Mouse (Mus musculus): ENCODE results near the gene Rpl37. TPM values are rescaled to one million over a fixed set of nuclear protein-coding genes. Genes with fewer than 3 reads are reported as not detected.

Rpl37 gene
- polyA plus RNA-seq, 1 experiment from 2014 or later = 725 TPM

DNA sequence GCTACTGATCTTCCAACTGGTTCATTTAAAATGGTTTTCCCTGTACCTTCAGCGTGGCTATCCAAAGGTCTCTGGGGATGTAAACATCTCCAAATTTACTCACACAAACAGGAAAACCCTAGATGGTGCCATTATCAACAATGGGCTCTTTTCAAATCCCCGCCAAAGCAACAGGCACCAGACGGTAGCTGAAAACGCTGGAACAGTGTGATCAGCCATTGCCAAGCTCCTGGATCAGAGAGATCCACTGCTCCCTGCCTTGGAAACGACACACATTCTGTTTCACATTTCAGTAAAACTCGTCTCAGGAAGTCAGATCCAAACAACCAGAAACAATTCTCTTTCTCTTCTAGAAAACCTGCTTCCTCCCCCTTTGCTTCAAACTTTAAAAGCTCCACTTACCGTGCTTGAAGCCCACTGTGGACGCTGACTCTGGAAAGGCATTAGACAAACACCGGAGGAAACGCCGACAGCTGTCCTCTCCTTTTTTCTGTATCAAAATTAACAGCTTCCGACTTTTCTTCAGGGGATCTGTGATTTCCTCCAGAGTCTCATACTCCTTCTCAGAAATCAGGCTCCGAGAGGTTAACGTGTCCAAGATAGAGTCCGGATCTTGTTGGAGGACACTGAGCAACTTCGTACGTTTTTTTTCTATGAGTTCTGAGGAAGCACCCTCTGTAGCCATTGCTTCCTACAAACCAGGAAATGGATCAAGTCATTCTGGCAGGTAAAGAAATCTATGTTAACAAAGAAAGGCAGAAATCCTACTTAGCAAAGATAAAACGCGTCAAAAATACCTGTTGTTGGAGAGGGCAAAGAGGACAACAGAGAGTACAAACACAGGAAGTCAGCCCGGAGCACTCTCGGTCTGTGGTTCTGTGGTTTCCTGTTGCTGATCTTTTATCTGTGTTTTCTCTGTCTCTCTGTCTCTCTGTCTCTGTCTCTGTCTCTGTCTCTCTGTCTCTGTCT is 8.5 kb upstream of the Rpl37 start, which contains the start of gene Card6:
Gene Card6, minus strand, starts transcription at position 854 of the 969 bp plus-strand sequence.
- peak within 1 kb of the TSS; percentile 53 for H3K9ac ChIP-seq (ENCODE audit: low read length)
- 29% methylated on average over 21 of the region's 21 CpGs for WGBS
- H3K27me3 ChIP-seq (ENCODE audit: control insufficient read depth, insufficient read depth, low read length) = no peaks in the 10 kb centered on the region
- H3K4me2 ChIP-seq (replicated peaks; ENCODE audit: low read depth) = peak within 1 kb of the TSS; percentile 48
- no peaks in the 10 kb centered on the region for H3K9me3 ChIP-seq (ENCODE audit: control insufficient read depth, low read length)
- DNase-seq (ENCODE audit: low spot score) = no peak
- H3K36me3 ChIP-seq (ENCODE audit: control insufficient read depth, insufficient read depth, low read length) = no peaks in the 10 kb centered on the region
- ATAC-seq (ENCODE audit: low FRiP score, low TSS enrichment) = no peak
- TF ChIP-seq CTCF (IDR thresholded peaks at IDR 0.05; ENCODE audit: low read depth) (no peak), EP300 (optimal IDR thresholded peaks at IDR 0.05) (no peak)
- H3K4me1 ChIP-seq (replicated peaks; ENCODE audit: control insufficient read depth, insufficient read depth) = no peaks in the 10 kb centered on the region
- peak within 1 kb of the TSS; percentile 34 for H3K4me3 ChIP-seq (ENCODE audit: low read depth, low read length)
- peak within 1 kb of the TSS; percentile 14 for H3K27ac ChIP-seq (replicated peaks)

GRCm38 (mm10) chr15:5108655-5109040 is 7.8 kb upstream of the Rpl37 start:
- no peak for ATAC-seq (ENCODE audit: low FRiP score, low TSS enrichment)
- no peak for DNase-seq (ENCODE audit: low spot score)
- H3K9me3 ChIP-seq (ENCODE audit: control insufficient read depth, low read length) = no peaks in the 10 kb centered on the region
- no peak overlapping the region; the same call in 1 of the 2 replicates for H3K27ac ChIP-seq (replicated peaks)
- H3K9ac ChIP-seq (ENCODE audit: low read length) = no peak overlapping the region
- 75% methylated on average over 3 of the region's 3 CpGs for WGBS
- H3K36me3 ChIP-seq (ENCODE audit: control insufficient read depth, insufficient read depth, low read length) = no peaks in the 10 kb centered on the region
- peak overlapping the region; percentile 48; the same call in 1 of the 2 replicates for H3K4me2 ChIP-seq (replicated peaks; ENCODE audit: low read depth)
- no peaks in the 10 kb centered on the region for H3K4me1 ChIP-seq (replicated peaks; ENCODE audit: control insufficient read depth, insufficient read depth)
- no peak overlapping the region for H3K4me3 ChIP-seq (ENCODE audit: low read depth, low read length)
- H3K27me3 ChIP-seq (ENCODE audit: control insufficient read depth, insufficient read depth, low read length) = no peaks in the 10 kb centered on the region
- TF ChIP-seq EP300 (optimal IDR thresholded peaks at IDR 0.05) = no peak
- no peak for TF ChIP-seq CTCF (IDR thresholded peaks at IDR 0.05; ENCODE audit: low read depth)

GRCm38 (mm10) chr15:5112651-5113050 is 3.8 kb upstream of the Rpl37 start:
- Histone ChIP-seq H3K27ac (replicated peaks) (no peak overlapping the region), H3K9ac (ENCODE audit: low read length) (no peak overlapping the region), H3K4me3 (ENCODE audit: low read depth, low read length) (no peak overlapping the region), H3K9me3 (ENCODE audit: control insufficient read depth, low read length) (no peaks in the 10 kb centered on the region), H3K4me1 (replicated peaks; ENCODE audit: control insufficient read depth, insufficient read depth) (no peaks in the 10 kb centered on the region; the same call in 1 of the 2 replicates), H3K36me3 (ENCODE audit: control insufficient read depth, insufficient read depth, low read length) (no peaks in the 10 kb centered on the region), H3K27me3 (ENCODE audit: control insufficient read depth, insufficient read depth, low read length) (no peaks in the 10 kb centered on the region), H3K4me2 (replicated peaks; ENCODE audit: low read depth) (no peak overlapping the region)
- ATAC-seq (ENCODE audit: low FRiP score, low TSS enrichment) (no peak), DNase-seq (ENCODE audit: low spot score) (no peak)
- WGBS = 83% methylated on average over 3 of the region's 3 CpGs
- no peak for TF ChIP-seq EP300 (optimal IDR thresholded peaks at IDR 0.05)
- TF ChIP-seq CTCF (IDR thresholded peaks at IDR 0.05; ENCODE audit: low read depth) = no peak

- Histone ChIP-seq H3K36me3 (ENCODE audit: control insufficient read depth, insufficient read depth, low read length) (peaks cover 10% of the 10 kb centered on the region; the same call in 1 of the 2 replicates), H3K4me3 (ENCODE audit: low read depth, low read length) (peak overlapping the region; percentile 92), H3K27me3 (ENCODE audit: control insufficient read depth, insufficient read depth, low read length) (no peaks in the 10 kb centered on the region), H3K9me3 (ENCODE audit: control insufficient read depth, low read length) (no peaks in the 10 kb centered on the region), H3K4me2 (replicated peaks; ENCODE audit: low read depth) (peak overlapping the region; percentile 58), H3K27ac (replicated peaks) (peak overlapping the region; percentile 92), H3K4me1 (replicated peaks; ENCODE audit: control insufficient read depth, insufficient read depth) (no peaks in the 10 kb centered on the region; the same call in 1 of the 2 replicates), H3K9ac (ENCODE audit: low read length) (no peak overlapping the region; the same call in 1 of the 2 replicates)
- no peak for TF ChIP-seq CTCF (IDR thresholded peaks at IDR 0.05; ENCODE audit: low read depth)
- no peak for TF ChIP-seq EP300 (optimal IDR thresholded peaks at IDR 0.05)
- 49% methylated on average over 8 of the region's 8 CpGs for WGBS
- DNase-seq (ENCODE audit: low spot score) = no peak
- no peak for ATAC-seq (ENCODE audit: low FRiP score, low TSS enrichment)
Measured at GRCm38 (mm10) chr15:5115173-5115572, 1.3 kb upstream of the Rpl37 start.

GRCm38 (mm10) chr15:5117031-5117601 is 671 bp downstream of the Rpl37 start:
- Histone ChIP-seq H3K9ac (ENCODE audit: low read length) (peak overlapping the region; percentile 98), H3K4me2 (replicated peaks; ENCODE audit: low read depth) (peak overlapping the region; percentile 68), H3K36me3 (ENCODE audit: control insufficient read depth, insufficient read depth, low read length) (peaks cover 10% of the 10 kb centered on the region; the same call in 1 of the 2 replicates), H3K4me1 (replicated peaks; ENCODE audit: control insufficient read depth, insufficient read depth) (no peaks in the 10 kb centered on the region; the same call in 1 of the 2 replicates), H3K4me3 (ENCODE audit: low read depth, low read length) (peak overlapping the region; percentile 92), H3K27ac (replicated peaks) (peak overlapping the region; percentile 91), H3K9me3 (ENCODE audit: control insufficient read depth, low read length) (no peaks in the 10 kb centered on the region), H3K27me3 (ENCODE audit: control insufficient read depth, insufficient read depth, low read length) (no peaks in the 10 kb centered on the region)
- TF ChIP-seq EP300 (optimal IDR thresholded peaks at IDR 0.05) (no peak), CTCF (IDR thresholded peaks at IDR 0.05; ENCODE audit: low read depth) (no peak)
- 1% methylated on average over 22 of the region's 22 CpGs for WGBS
- DNase-seq (ENCODE audit: low spot score) (no peak), ATAC-seq (ENCODE audit: low FRiP score, low TSS enrichment) (peak; percentile 1; the same call in 1 of the 2 replicates)

Data from stomach, postnatal 0 days (tissue).